Mouse (Mus musculus) testis, adult 2 months (tissue): ENCODE results near the gene Hsp90ab1.

ENCODE experiments used
- CTCF ChIP-seq: fragments of 200-500 bp; IDR thresholded peaks from 2 replicates; pipeline ENCODE4 v1.5.1; 2012; ENCODE audit warnings: low read depth, mild to moderate bottlenecking, inconsistent platforms, low read length, moderate library complexity; ENCODE audit not compliant: control insufficient read depth, insufficient read depth, insufficient replicate concordance
- POLR2A ChIP-seq: fragments of 200-500 bp; IDR thresholded peaks from 2 replicates; pipeline ENCODE4 v1.6.1; 2012; ENCODE audit warnings: low read depth, mild to moderate bottlenecking, inconsistent platforms, low read length, moderate library complexity; ENCODE audit not compliant: control insufficient read depth

GRCm38 (mm10) chr17:45547461-45548190 is 25.4 kb downstream of the Hsp90ab1 start:
- TF ChIP-seq CTCF (no peak), POLR2A (no peak)
